Mouse (Mus musculus) layer of hippocampus, postnatal 36 days (tissue): ENCODE data around the gene Xylb. TPM values are rescaled to one million over a fixed set of nuclear protein-coding genes. Genes with fewer than 3 reads are reported as not detected.

Experiments
- DNase-seq, 2 experiments: peaks; one replicate each; pipeline ENCODE4 v3.0.0; 2022
- total RNA-seq, 2 experiments: library from RNA; stranded (reverse); gene quantifications; 2 replicates each; pipeline ENCODE4 v1.2.3; 2021

Gene Xylb
- total RNA-seq, 2 experiments from 2014 or later = 4.2 to 5.0 TPM

DNA sequence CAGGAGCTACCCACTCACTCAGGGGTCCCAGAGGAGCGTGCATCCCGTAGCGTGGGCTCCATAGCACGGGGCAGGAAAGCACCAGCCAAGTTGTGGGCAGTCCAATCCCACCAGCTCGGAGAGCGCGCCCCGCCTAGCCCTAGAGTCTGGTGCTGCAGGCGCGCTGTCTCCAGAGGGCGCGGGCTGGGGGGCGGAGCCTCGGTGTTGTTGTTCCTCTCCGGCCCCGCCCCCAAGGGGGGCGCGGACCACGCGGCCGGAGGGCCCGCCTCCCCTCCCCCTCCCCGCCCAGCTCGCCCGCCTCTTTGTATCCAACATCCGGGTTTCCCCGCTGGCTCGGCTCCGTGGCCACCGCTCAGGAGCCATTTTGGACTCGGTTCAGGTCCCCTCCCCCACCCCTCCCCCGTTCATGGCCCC, 44.6 kb downstream of the Xylb start, which contains the start of gene Acvr2b:
Acvr2b (plus strand) TSS at position 318 of the 414 bp plus-strand sequence.
- peak; percentile 90 to 91 for DNase-seq

- DNase-seq = peak; percentile 54 to 66
Measured at GRCm38 (mm10) chr9:119402253-119403235, 45.4 kb downstream of the Xylb start.

DNA sequence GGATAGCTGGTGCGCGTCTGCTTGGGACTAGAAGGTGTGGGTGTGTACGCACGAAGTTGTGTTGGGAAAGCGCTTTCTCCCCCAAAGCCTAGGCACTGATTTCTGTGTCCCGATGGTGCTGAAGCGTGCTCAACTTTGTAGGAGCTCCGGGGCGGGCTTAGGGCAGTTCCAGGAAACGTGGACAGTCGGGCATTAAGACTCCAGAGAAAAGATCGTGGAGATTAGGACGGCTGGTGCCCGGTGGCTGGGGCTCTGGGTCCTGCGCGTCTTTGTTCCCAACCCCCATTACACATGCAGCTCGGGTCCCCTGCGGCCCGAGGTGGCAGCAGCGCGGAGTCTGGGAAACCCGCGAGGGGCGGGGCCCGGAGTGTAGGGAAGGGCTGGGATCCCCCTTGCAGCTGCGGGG, 46.1 kb downstream of the Xylb start:
- peak; percentile 31 to 37 for DNase-seq

DNA sequence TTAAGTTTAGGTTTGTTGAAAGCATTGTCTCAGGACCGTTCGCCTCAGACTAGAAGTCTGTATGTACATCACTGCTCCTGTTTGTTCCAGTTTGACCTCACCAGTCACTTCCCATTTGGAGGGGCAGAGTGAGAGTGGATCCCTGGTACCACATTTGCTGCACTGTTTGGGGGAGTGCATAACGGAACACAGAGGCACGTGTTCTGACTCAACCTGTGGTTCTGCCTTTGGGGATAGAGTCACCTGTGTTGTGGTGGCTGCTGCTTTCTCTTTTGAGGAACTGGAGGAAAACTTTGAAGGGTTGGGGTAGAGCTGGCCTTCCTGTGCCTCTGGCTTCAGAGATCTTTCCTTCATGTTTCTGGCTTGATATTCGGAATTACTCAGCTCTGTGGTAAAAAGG, 46.9 kb downstream of the Xylb start:
- no peak for DNase-seq

GRCm38 (mm10) chr9:119407884-119408283, 50.7 kb downstream of the Xylb start:
- DNase-seq = no peak

DNA sequence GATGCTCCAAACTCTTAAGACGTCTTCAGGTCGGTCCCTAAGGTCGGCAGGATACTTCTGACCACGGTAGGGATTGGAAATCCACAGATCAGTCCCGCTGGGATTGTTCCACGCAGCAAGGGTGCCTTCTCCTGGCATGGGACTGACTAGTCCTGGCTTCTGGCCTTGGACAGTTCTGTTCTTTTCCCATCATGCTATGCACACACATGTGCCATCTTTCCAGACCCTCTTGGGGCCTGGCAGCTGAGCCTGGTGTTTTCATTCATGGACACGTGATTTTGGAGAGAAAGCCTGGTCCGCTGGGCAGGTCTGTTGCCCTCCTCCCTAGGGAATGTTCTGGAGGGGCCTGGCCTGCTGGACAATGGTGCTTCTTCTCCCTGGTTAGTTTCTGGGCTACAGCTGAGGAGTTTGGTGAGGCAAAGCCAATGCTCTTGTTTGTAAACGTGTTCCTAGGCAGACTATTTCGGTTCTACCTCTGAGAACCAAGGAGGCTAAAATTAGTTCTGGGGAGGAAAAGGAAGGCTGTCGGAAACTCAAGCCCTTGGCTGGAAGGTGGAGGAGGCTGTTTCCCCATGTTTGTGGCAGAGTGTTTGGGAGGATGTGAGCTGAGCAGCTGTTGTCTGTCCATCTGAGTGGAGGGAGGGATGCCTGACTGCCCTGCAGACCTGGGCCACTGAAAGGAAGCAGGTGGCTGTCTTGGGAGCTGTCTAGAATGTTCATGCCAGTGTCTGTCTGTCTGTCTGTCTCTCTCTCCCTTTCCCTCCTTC, 51.9 kb downstream of the Xylb start:
- no peak for DNase-seq

GRCm38 (mm10) chr9:119409864-119410263, 52.7 kb downstream of the Xylb start:
- no peak for DNase-seq

- DNase-seq = no peak
Measured at GRCm38 (mm10) chr9:119418025-119418424, 60.8 kb downstream of the Xylb start.

DNA sequence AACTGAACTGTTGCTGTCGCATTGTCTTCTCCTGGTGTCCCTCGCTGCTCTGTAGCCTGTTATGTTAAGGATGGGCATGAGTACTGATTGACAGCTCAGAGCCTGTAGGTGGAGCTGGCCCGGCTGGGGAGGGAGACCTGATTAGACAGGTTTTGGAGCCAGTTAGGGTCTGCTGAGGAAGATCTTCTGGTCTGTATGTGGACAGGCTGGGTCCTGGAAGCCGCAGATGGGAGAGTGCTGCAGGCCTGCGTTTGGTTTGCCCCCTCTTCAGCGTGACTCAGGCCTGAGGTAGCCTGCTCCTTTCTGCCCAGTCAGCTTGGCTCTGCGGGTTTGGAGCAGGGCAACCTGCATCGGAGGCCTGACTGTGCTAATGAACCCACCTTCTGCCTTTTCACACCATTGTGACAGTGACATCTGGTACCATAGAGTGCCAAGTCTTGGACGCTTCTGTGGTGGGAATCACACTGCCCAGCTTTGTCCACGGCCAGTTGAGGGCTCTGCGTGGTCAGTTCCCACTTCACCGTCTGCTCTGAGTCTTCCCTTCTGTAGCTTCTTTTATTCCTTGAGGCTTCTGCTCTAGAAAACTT, 62.8 kb downstream of the Xylb start:
- DNase-seq = no peak

GRCm38 (mm10) chr9:119425217-119425975, 68.2 kb downstream of the Xylb start:
- no peak for DNase-seq

- no peak for DNase-seq
Measured at GRCm38 (mm10) chr9:119425976-119426415, 68.8 kb downstream of the Xylb start.

DNA sequence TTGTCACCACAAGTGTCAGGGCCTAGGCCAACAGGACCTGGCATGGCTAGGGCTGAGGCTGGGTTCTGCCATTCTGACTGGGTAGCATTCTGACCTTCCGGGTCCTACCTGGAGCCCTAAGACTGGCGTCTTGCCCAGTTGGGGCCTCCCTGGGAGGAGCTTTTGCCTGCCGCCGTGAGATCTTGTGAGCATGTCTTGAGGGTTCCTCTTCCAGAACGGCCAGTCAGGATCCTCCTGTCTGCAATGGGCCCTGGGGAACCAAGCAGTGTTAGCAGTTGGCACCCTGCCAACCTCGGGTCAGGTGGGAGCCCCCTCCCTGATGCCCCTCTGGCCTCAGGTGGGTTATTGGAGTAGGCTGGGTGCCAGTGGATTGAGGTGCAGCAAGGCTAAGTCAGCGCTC, 69.3 kb downstream of the Xylb start:
- DNase-seq = no peak

DNA sequence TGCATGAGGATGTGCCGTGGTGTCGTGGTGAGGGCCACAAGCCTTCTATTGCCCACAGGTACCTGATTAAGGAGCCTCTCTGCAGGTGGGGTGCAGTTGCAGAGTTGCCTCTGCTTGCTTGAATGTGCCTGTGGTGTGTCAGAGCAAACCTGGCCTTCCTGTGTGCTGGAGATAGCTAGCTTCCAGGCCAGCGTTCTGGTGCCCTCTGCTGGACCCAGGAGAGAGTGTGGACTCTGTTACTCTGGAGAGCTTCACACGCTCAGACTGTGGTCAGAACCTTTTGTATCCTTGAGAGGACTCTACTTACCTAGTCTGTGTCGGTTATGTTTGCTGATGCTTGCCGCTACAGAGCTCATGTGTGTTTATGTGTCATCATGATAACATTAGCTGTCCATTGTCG, 73.1 kb downstream of the Xylb start:
- peak; percentile 71 to 73 for DNase-seq

DNA sequence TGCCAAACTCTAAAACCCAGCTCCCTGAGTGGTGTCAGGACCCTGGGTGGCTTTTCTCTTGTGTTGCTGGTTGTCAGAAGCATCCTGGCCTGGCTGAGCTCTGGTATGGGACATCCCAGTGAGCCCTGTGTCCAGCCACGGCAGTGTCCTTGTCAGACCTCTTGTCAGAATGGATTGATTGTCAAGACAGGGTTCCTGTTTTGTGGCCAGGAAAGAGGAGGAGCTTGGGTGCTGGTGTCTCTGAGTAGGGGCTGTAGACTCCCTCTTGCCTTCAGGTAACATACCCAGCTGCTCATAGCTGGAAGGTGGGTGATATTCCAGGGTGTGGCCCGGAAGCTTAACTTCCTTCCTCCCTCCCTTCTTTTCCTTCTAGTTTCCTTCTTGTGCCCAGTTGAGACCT, 78.7 kb downstream of the Xylb start:
- no peak for DNase-seq

GRCm38 (mm10) chr9:119438065-119438464, 80.9 kb downstream of the Xylb start:
- no peak for DNase-seq

GRCm38 (mm10) chr9:119438498-119439000, 81.4 kb downstream of the Xylb start:
- no peak for DNase-seq

Other genes with a start within 250 kb of the Xylb start
- gene Acaa1b, start 200.3 kb upstream of the Xylb start, total RNA-seq = 1 to 10 TPM; 1.2 to 1.7 TPM
- gene Gm47289, start 198.2 kb upstream of the Xylb start, total RNA-seq = not detected
- gene Slc22a13, start 148.3 kb upstream of the Xylb start, total RNA-seq = under 1 TPM; 0.20 to 0.23 TPM
- 10 to 100 TPM; 28.2 to 31.1 TPM for gene Oxsr1, start 35.0 kb upstream of the Xylb start, total RNA-seq
- gene Acaa1a, start 17.7 kb upstream of the Xylb start, total RNA-seq = 10 to 100 TPM; 68.1 to 76.4 TPM
- gene Myd88, start 16.0 kb upstream of the Xylb start, total RNA-seq = 1 to 10 TPM; 5.8 to 8.5 TPM
- gene Slc22a14, start 8.2 kb downstream of the Xylb start, total RNA-seq = not detected
- gene Acvr2b, start 44.7 kb downstream of the Xylb start, total RNA-seq = 10 to 100 TPM; 13.8 to 14.7 TPM
- gene Exog, start 87.6 kb downstream of the Xylb start, total RNA-seq = 10 to 100 TPM; 20.0 to 21.1 TPM
- gene Scn5a, start 221.6 kb downstream of the Xylb start, total RNA-seq = 1 to 10 TPM in 1 of 2 experiments, under 1 TPM in 1; 0.91 to 1.2 TPM